Mouse (Mus musculus) urinary bladder, postnatal 4 days (tissue): ENCODE measurements at regions not wholly inside any gene's neighbourhood (a gene's known extent, or its start where the extent isn't known, plus 50 kb on each side); places are given as distances from the start of the nearest gene placed in this dataset.
A peak's percentile ranks its signal among the peaks of the same experiment; 100 is the strongest.

Experiments used
- DNase-seq, 2 experiments: peaks; one replicate each; pipeline ENCODE4 v3.0.0; 2021 to 2022; ENCODE audit warnings: low spot score in 2 of 2

GRCm38 (mm10) chr8:116452806-116453205 lies 52.0 kb upstream of the Dynlrb2 start:
- no peak for DNase-seq

DNA sequence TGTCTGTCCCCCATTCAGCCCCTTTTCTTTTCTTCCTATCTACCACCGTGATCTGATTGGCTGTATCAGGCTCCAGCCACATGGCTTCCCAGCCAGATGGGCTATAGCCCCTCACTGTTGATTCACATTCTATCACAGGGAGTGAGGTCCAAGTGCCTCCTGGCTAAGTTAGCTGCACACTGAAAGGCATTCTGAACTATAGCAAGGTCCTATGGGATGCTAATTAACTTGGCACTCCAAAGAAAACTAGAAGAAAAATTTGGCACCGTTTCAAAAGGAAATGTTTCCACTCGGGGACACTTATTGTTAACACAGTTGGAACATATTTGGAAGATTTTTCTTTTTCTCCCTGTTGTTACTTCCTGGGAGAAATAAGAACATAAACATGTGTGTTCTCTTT lies 53.4 kb upstream of the Dynlrb2 start:
- no peak for DNase-seq

- no peak for DNase-seq
Observed at GRCm38 (mm10) chr8:116447452-116447851, 57.3 kb upstream of the Dynlrb2 start.

DNA sequence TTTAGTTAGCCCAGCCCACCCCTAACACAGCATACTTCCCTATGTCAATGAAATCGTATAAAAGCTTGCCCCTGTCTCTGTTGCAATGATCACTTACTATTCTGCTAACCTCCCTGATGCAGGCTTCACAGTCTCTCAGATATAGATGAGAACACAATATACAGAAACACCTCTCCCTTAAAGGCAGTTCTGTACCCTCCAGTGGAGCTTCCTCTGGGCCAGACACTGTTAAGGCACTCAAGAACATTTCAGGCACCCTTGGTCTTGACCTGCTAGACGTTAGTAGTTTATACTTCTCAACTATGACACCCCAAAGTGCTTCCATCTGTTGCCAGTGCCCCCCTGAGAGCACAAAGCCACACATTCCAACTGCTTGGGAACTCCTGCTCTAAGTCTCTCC lies 61.9 kb upstream of the Dynlrb2 start:
- DNase-seq, result no peak

DNA sequence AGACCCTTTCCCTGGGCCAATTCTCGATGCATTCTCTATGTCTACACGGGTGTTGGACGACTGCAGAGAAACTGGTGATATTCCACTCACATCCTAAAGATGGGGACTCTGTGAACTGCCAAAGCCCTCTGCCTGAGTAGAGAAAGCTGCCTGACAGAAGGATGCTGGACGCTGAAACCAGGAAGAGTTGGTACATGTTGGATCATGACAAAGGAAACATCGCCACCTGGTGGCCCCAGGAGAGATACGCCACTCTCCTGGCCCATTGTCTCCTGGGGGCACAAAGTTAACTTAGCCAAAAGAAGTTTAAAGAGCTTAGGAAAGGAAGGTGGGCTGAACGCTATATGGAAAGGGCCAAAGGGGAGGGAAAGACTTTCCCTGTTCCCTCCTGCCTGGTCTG lies 65.9 kb upstream of the Dynlrb2 start:
- peak; percentile 65 to 79 for DNase-seq

DNA sequence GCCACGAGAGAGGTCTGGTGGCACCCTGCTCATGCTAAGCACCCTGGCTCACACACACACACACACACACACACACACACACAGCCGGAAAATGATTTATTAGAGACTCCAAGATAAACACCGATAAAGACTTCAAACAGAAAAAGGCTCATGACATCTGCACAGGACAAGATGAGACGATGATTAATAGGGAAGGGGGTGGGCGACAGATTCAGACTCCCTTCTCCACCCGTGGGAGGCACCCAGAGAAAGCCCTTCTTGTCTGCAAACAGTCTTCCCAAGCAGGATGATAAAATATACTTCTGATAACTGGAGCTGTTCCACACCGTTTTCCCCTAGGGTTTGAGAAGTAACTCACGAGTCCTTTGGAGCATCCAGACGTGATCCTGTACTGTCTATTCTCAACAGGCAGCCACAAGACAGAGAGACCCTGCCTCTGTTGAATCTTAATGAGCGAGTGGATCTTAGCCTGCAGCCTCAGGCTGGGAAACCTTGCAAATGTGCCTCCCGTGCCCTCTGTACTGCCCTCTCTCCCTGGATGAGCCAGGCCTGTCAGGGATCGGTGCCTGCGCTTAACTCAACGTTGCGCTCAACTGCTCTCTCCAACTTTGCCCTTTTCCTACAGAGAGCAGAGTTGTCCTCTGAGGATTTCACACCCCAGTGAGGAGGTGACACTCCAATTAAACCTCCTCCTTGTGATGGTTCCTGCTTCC lies 69.3 kb upstream of the Dynlrb2 start:
- DNase-seq, result no peak

DNA sequence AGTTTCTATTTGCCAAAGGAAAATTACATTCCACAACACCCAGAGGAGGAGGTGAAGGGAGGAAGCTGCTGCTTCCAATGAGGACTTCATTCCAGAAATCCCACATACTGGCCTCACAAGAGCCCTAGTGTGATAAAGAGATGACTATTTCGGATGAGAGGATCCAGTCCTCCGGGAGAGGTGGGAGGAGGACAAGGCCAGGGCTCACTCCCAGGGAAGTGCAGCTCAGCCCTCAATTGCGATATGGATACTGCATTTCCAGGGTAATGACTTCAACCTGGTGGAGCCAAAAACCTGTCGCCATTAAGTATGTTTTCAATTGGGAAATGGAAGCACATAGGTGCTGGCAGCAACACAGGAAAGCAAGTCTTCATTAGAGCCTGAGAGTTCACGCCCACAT lies 74.7 kb upstream of the Dynlrb2 start:
- peak in 1 of 2 experiments; percentile 61 for DNase-seq

- no peak for DNase-seq
Observed at GRCm38 (mm10) chr8:116429649-116430048, 75.1 kb upstream of the Dynlrb2 start.

- DNase-seq, result no peak
Observed at GRCm38 (mm10) chr8:116422826-116423225, 81.9 kb upstream of the Dynlrb2 start.

GRCm38 (mm10) chr8:116412703-116413102 lies 92.1 kb upstream of the Dynlrb2 start:
- no peak for DNase-seq

- no peak for DNase-seq
Observed at GRCm38 (mm10) chr8:116410041-116410440, 94.7 kb upstream of the Dynlrb2 start.

GRCm38 (mm10) chr8:116409011-116409410 lies 95.8 kb upstream of the Dynlrb2 start:
- no peak for DNase-seq

DNA sequence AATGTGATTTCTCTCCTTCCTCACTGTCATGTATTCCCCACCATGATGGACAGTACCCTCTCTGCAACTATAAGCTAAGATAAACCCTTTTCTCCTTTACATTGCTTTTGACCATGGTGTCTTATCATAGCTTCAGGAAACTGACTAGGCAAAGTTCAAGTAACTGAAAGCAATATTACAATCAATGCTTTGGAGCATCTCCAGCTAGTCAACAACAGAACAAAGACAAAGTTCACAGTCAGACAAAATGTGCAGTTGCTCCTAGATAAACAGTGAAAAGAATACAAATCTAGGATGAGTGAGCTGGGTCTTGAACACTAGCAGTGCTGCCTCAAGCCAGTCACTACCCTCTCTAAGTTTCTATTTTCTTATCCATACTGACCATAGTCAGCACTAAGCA lies 100.2 kb upstream of the Dynlrb2 start:
- DNase-seq, result no peak

DNA sequence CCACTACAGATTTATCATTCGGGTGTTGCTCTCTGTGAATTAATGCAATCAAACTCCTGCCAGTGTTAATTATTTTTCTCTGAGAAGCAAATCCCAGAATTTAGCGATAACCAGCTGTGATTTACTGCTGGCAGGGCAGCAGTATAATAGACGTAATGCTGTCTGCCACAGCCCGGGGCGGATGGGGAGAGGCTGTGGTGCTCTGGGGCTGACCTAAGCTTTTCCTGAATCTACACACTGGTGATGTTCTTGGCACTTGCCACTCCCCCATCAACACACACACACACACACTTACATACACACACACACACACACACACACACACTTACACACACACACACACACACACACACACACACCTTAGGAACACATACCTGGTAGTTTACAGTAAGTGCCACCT lies 101.4 kb upstream of the Dynlrb2 start:
- no peak for DNase-seq

GRCm38 (mm10) chr8:116399452-116399851 lies 105.3 kb upstream of the Dynlrb2 start:
- DNase-seq, result no peak

DNA sequence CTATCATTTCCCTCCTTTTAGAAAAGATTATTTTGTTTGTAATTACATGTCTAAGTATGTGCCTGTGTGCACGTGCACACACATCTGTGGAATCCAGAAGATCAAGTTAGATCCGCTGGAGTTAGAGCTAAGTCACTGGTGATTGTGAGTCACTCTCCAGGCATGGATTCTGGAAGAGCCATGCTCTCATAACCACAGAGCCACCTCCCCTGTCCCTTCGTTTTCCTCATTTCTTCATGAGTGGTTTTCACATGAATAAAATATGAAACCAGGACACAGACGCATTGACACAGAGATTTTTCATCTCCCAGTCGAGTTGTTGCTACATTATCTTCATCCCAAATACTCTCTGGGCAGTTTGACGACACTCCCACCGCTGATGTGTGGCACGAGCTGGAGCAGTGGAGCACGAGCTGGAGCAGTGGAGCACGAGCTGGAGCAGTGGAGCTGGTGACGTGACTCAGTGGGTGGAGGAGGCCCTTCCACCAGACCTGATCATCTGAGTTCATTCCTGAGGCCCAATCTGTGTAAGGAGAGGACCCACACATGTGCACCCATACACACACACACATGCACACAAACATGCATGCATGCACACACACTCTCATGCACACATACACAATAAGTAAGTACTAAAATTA lies 106.1 kb upstream of the Dynlrb2 start:
- no peak for DNase-seq

DNA sequence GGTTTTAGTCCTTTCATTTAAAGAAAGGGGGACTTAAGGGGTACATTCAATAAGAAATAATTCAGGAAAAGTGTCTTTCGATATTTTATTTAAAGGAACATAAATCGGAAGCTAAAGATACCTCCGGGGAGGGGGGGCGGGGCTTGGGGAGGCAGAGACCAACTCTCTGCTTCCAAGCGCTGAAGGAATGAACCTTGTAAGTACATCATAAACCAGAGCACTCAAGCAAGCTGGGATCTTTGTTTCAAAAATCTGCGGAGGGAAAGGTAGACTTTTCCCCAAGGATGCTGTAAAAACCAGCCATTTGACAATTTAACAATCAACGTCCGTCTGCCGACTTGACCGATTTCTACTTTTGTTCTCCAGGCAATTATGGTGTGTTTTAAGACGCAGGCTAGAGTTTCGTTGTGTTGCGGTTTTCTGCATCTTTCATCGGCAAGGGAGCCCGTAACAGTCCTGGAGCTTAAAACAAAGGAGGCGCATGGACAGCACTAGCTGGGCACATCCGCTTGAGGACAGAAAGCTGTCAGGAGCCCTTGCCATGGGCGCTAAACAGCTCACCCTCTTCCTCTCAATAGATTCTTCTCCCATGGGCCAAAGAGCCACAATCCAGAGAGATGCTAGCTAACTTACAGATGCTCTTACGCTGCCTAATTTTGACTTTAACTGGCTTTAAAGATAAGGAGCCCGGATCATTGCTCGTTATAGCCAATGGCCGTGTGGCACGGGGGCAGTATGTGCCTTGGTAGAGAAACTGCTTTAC lies 119.4 kb upstream of the Dynlrb2 start:
- no peak for DNase-seq

DNA sequence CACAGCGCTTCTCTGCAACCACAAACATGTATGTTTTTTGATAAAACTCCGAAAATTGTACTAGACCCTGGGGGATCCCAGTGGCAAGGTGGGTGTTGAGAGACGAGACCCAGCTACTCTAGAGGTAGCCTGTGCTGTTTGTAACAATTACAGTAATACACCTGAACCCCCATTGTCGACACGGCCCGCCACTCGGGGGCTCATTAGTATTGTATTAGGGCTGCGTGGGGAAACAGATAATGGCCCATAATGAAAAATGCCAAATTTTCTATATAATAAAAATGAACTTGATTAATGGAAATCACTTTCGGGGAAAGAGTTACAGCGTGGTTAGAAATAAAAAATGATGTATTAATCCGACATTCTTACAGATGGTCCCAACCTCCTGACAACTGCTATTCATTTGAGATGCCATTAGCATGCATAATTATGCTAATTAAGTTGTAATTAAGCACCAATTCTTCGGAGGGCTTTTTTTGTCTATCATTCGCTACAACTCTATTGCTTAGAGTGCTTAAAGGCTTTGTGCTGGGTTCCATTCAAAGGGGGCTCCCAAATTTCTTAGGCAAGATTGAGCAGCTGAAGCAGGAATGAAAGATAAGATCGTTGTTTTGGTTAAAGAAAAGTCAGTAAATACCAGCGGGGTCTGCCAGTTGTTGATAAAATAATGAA lies 120.2 kb upstream of the Dynlrb2 start:
- no peak for DNase-seq

DNA sequence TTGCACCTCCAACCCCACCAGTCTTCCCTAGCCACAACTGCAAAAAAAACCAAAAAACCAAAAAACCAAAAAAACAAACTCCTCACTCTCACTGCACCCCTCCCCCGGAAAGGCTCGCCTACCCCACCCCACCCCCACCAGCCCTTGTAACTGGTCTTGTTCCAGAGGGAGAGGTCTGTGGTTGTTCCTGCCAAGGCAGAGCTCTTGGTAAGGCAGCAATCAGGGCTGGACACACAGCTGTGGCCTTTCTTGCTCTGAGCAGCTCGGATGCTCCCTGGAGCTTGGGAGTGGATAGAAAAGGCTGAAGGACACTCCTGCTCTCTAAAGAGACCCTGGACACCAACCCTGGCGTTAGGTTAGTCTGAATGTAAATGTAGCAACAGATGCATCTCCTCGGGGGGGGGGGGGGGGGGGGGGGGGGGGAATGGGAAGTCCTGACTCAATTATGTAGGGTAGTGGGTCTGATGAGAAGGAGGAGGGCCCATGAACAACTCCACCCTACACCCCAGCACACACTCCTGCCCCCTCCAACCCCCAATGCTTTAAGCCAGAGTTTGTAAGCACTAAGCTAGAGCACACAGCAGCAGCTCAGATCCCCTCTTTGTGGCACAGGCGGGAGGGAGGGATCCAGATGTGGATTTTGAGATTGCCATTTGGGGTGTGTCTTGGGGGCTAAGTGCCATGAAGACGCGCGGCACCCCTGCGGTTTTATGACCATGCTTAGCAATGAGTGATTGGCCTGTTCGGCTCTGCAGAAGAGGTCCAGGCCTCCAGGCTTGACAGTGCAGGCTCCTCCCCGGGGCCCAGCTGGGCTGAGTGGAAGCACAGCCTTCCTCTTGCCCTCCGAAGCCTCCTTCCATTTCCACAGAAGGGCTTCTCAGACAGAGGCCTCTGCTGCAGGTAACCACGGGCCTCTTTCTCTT lies 121.0 kb upstream of the Dynlrb2 start:
- DNase-seq, result peak in 1 of 2 experiments; percentile 51

- DNase-seq, result no peak
Observed at GRCm38 (mm10) chr8:116383036-116383435, 121.7 kb upstream of the Dynlrb2 start.

DNA sequence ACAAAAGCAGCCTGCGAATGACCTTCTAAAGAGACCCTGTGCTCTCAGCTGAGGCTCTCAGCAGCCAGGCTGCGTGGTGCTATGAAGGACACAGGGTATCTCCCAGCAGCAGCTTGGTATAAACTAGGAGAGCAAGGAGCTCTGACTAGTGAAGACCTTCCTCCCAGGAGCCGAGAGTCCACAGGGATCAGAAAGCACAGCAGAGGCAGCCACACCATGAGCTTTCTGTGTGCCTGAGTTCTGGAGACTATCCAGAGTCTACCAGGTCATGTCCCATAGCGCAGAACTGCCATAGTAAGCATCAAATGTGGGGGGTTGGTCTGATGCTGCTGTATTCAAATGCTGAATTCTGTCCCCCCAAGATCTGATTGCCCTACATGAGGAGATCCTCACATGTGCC lies 124.2 kb upstream of the Dynlrb2 start:
- no peak for DNase-seq
